Mouse (Mus musculus) limb, embryonic 14.5 days (tissue): Measurements from ENCODE around the gene Safb2. TPM values are rescaled to one million over a fixed set of nuclear protein-coding genes. Genes with fewer than 3 reads are reported as not detected.
A peak's percentile ranks its signal among the peaks of the same experiment; 100 is the strongest.
"Not testable (repeated sequence)": the region's sequence is repeated elsewhere in the genome, so short reads cannot be mapped to it uniquely, and the experiment has no call there.

Experiments used
- ATAC-seq: fragments of 200-750 bp; cut with Nextera tagmentation; 2 replicates; pipeline ENCODE4 v1.8.0; 2017; ENCODE audit warnings: low read depth, moderate number of reproducible peaks, moderate TSS enrichment; ENCODE audit not compliant: low FRiP score
- DNase-seq: peaks from one replicate; pipeline ENCODE4 v3.0.0-alpha.2; 2015; ENCODE audit warnings: low spot score
- H3K27ac ChIP-seq: fragments of 300-500 bp; sonication (generic); replicated peaks from 2 replicates; pipeline ENCODE4 v1.5.1; 2014; ENCODE audit warnings: low read depth, mild to moderate bottlenecking, low read length, moderate library complexity, mixed read lengths
- H3K27me3 ChIP-seq: fragments of 300-500 bp; sonication (generic); 2 replicates; pipeline ENCODE4 v1.6.1; 2014; ENCODE audit warnings: low read length, mixed read lengths; ENCODE audit not compliant: control insufficient read depth, insufficient read depth
- H3K36me3 ChIP-seq: fragments of 300-500 bp; sonication (generic); 2 replicates; pipeline ENCODE4 v1.6.1; 2014; ENCODE audit warnings: mild to moderate bottlenecking, low read length, moderate library complexity, mixed read lengths; ENCODE audit not compliant: control insufficient read depth, insufficient read depth
- H3K4me1 ChIP-seq: fragments of 300-500 bp; sonication (generic); 2 replicates; pipeline ENCODE4 v1.6.1; 2014; ENCODE audit warnings: antibody characterized with exemption, low read length, mixed read lengths; ENCODE audit not compliant: control insufficient read depth, insufficient read depth
- H3K4me2 ChIP-seq: fragments of 300-500 bp; sonication (generic); replicated peaks from 2 replicates; pipeline ENCODE4 v1.6.1; 2014; ENCODE audit warnings: low read depth, mild to moderate bottlenecking, low read length, moderate library complexity; ENCODE audit not compliant: severe bottlenecking
- H3K4me3 ChIP-seq: fragments of 300-500 bp; sonication (generic); replicated peaks from 2 replicates; pipeline ENCODE4 v1.5.1; 2014; ENCODE audit warnings: low read length
- H3K9ac ChIP-seq: fragments of 300-500 bp; sonication (generic); 2 replicates; pipeline ENCODE4 v1.6.1; 2014; ENCODE audit warnings: mild to moderate bottlenecking, low read depth, low read length, moderate library complexity; ENCODE audit not compliant: severe bottlenecking
- H3K9me3 ChIP-seq: fragments of 300-500 bp; sonication (generic); 2 replicates; pipeline ENCODE4 v1.6.1; 2016; ENCODE audit warnings: low read length; ENCODE audit not compliant: control insufficient read depth
- POLR2A ChIP-seq: fragments of 200-500 bp; IDR thresholded peaks from 2 replicates; pipeline ENCODE4 v1.8.0; 2012; ENCODE audit warnings: inconsistent platforms, mild to moderate bottlenecking, moderate library complexity, borderline replicate concordance; ENCODE audit not compliant: insufficient read depth, insufficient read length; ENCODE audit errors: extremely low read depth
- WGBS: fragments of 180-500 bp; shearing (Covaris S2); extraction: QIAGEN DNeasy Blood & Tissue Kit; methylation state at CpG from one replicate; pipeline ENCODE4 v1.1.7; 2014; 5-methylcytosine and 5-hydroxymethylcytosine counted together
- polyA plus RNA-seq, 2 experiments: library from polyadenylated mRNA; depleted of rRNA in 1 of 2; stranded (reverse) in 1 of 2; unstranded in 1 of 2; fragments of >200 nt; fragmentation: Nextera tagmentation in 1 of 2; extraction: Ambion mirVana in 1 of 2; gene quantifications; 2 replicates each; pipeline versions ENCODE4 v1.2.1 to v1.2.3; 2012 to 2014

Gene Safb2
- polyA plus RNA-seq (2012; rRNA removed) (99.9 and 133 TPM in 2 replicates), polyA plus RNA-seq (2014; fragmentation: Nextera tagmentation; extraction: Ambion mirVana) (52.1 and 66.3 TPM in 2 replicates)

DNA sequence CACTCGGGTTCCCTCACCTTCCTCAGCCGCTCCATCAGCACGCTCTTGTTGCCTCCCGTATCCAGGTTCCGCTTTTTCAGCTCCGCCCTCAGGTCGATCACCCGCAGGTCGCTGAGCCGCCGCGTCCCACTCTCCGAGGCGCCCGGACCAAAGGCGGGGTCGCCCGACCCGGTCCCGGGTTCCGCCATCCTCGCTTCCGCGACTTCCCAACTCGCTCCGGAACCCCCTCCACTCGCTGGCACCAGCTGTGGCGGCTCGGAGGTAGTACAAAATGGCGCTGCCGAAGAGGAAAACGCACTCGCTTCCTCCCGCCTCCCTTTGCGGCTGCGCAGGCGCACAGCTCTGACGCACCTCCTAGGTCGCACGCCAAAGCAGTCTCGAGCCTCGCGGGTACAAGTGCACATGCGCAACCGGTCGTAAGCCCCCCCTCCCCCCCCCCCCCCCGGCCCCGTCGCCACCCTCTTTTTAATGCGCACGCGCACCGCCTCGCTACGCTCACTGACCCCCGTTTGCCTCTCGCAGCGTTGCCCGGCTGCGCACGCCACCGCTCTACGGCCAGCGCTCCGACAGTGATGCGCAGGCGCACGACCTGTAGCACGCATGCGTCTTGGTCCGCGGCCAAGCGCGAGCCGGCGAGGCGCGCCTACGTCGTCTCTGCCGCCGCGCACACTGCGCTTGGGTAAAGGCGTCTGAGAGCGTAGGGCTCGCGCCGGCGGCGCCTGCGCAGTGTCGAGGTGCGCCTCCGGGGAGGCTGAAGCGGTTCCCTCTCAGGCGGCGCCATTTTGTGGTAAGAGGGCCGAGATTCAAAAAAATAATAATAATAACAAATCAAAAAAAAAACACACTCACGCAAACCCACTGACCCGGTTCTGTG is at the start of gene Safb2, which contains the start of gene Safb:
Safb2 (minus strand) TSS at position 329 of the 874 bp plus-strand sequence.
Safb (plus strand) TSS at position 569 of the 874 bp plus-strand sequence.
- under 1% methylated on average over 52 of the region's 101 CpGs for WGBS
- ATAC-seq (peak; percentile 93), DNase-seq (peak; percentile 98)
- Histone ChIP-seq H3K9ac (peak within 1 kb of the TSS; percentile 90), H3K36me3 (peaks cover 68% of the 10 kb centered on the region), H3K4me2 (peak within 1 kb of the TSS; percentile 89), H3K9me3 (no peaks in the 10 kb centered on the region), H3K4me1 (peaks cover 27% of the 10 kb centered on the region), H3K27me3 (no peaks in the 10 kb centered on the region), H3K27ac (peak within 1 kb of the TSS; percentile 91), H3K4me3 (peak within 1 kb of the TSS; percentile 86)
- peak; percentile 68; the same call in 1 of the 2 replicates for TF ChIP-seq POLR2A

DNA sequence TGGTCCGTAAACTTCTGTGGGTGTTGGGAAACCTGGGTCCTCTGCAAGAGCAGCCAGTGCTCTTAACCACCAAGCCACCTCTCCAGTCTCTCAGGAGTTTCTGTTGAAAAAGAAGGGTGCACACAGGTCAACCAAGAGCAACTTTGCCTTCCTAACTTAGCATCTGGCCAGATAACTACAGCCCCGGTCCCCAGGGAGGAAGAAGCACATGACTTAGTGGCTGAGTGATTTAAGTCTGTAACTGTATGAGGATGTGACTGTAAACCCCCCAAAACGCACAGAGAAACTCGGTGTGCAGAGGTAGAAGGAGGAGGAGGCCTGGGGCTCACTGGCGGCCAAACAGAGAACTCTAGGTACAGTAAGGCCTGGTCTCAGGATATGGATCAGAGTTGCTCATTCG is 49.6 kb upstream of the Safb2 start:
- no peaks in the 10 kb centered on the region for H3K36me3 ChIP-seq
- TF ChIP-seq POLR2A = no peak
- no peak for ATAC-seq
- no peak overlapping the region for H3K27ac ChIP-seq
- H3K4me1 ChIP-seq = no peaks in the 10 kb centered on the region
- no peaks in the 10 kb centered on the region for H3K27me3 ChIP-seq
- no peak for DNase-seq
- no peak overlapping the region for H3K9ac ChIP-seq
- WGBS = 89% methylated on average over 6 of the region's 6 CpGs
- no peak overlapping the region for H3K4me3 ChIP-seq
- no peaks in the 10 kb centered on the region for H3K9me3 ChIP-seq
- H3K4me2 ChIP-seq = no peak overlapping the region

DNA sequence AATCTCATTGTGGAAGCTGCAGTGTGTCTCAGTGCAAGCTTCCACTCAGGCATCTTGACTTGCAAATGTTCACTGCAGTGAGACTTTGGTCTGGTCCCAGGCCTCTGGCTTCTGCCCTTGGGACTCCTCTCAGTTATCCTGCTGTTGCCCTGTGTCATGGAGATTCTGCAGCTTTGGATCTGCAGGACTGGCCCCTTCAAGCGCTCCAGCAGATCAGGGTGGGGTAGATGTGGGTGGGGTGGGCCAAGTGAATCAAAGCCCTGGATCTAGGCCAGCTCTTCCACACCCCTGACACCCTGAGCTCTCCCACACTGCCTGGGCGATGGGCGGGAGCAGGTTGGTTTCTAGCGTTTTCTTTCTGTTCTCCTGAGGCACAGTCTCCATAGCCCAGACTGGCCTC is 47.4 kb upstream of the Safb2 start:
- Histone ChIP-seq H3K4me1 (peaks cover 6% of the 10 kb centered on the region), H3K9ac (no peak overlapping the region), H3K4me3 (no peak overlapping the region), H3K27me3 (no peaks in the 10 kb centered on the region), H3K9me3 (no peaks in the 10 kb centered on the region), H3K27ac (no peak overlapping the region), H3K4me2 (no peak overlapping the region), H3K36me3 (no peaks in the 10 kb centered on the region)
- 63% methylated on average over 4 of the region's 4 CpGs for WGBS
- ATAC-seq = no peak
- no peak for DNase-seq
- TF ChIP-seq POLR2A = no peak

DNA sequence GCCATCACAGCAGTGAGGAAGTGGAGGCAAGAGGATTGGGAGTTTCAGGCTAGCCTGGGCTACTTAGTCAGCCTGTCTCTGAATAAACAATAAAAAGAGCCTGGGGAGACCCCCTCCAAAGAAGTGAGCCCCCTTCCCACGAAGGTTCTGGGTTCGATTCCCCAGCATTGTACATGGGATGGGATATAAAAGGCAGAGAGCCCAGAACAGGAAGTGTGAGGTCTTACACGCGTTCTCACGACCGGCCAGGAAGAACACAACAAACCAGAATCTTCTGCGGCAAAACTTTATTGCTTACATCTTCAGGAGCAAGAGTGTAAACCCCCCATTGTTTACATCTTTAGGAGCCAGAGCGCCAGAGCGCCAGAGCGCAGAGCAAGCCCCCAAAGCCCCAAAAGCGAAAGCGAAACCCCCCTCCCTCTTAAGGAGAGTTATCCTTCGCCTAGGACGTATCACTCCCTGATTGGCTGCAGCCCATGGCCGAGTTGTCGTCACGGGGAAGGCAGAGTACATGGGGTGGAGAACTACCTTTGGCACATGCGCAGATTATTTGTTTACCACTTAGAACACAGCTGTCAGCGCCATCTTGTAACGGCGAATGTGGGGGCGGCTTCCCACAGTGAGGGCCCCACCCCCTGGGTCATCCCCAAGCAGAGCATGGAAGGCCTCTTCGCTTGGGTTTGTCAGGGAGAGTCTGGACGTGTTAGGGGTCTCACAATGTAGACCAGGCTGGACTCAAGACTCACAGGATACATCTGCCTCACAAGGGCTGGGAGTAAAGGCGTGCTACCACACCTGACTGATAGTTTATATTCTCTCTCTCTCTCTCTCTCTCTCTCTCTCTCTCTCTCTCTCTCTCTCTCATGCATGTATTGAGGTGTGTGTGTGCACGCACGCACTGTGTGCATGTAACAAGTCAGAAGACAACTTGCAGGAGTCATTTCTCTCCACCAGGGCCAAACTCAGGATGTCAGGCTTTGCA is 45.7 kb upstream of the Safb2 start:
- not testable (repeated sequence) for DNase-seq, H3K9me3 ChIP-seq, H3K27ac ChIP-seq, H3K4me2 ChIP-seq, ATAC-seq, H3K9ac ChIP-seq, H3K27me3 ChIP-seq, H3K4me3 ChIP-seq, H3K36me3 ChIP-seq
- H3K4me1 ChIP-seq = peaks cover 17% of the 10 kb centered on the region
- 85% methylated on average over 27 of the region's 27 CpGs for WGBS
